Mouse (Mus musculus): ENCODE measurements around the gene Galnt16. TPM values are rescaled to one million over a fixed set of nuclear protein-coding genes. Genes with fewer than 3 reads are reported as not detected.
A peak's percentile ranks its signal among the peaks of the same experiment; 100 is the strongest.

Galnt16 gene
- polyA plus RNA-seq, 1 experiment from 2014 or later, result 3.9 TPM

- no peaks in the 10 kb centered on the region for H3K4me1 ChIP-seq (replicated peaks; ENCODE audit: insufficient read depth, low read length)
- no peak overlapping the region for H3K27ac ChIP-seq
- no peaks in the 10 kb centered on the region for H3K36me3 ChIP-seq (ENCODE audit: insufficient read depth, low read length)
- DNase-seq (ENCODE audit: low spot score) (peak; percentile 43), ATAC-seq (replicated peaks; ENCODE audit: low FRiP score, low read depth) (no peak)
- no peak overlapping the region for H3K4me2 ChIP-seq (ENCODE audit: low read length)
- H3K9me3 ChIP-seq (replicated peaks; ENCODE audit: low read length), result no peaks in the 10 kb centered on the region
- H3K9ac ChIP-seq (ENCODE audit: low read depth, low read length), result no peak overlapping the region
- H3K4me3 ChIP-seq (replicated peaks; ENCODE audit: low read depth, low read length), result no peak overlapping the region
- WGBS, result 81% methylated on average over 5 of the region's 5 CpGs
- H3K27me3 ChIP-seq (ENCODE audit: insufficient read depth, low read length), result no peaks in the 10 kb centered on the region
- peak; percentile 72 for TF ChIP-seq CTCF (IDR thresholded peaks at IDR 0.05; ENCODE audit: low read depth)
Observed at GRCm38 (mm10) chr12:80577049-80577448, 59.0 kb downstream of the Galnt16 start.

GRCm38 (mm10) chr12:80581357-80581756, 63.3 kb downstream of the Galnt16 start:
- Histone ChIP-seq H3K4me3 (replicated peaks; ENCODE audit: low read depth, low read length) (no peak overlapping the region), H3K9me3 (replicated peaks; ENCODE audit: low read length) (no peaks in the 10 kb centered on the region), H3K4me1 (replicated peaks; ENCODE audit: insufficient read depth, low read length) (no peaks in the 10 kb centered on the region), H3K27ac (no peak overlapping the region), H3K4me2 (ENCODE audit: low read length) (no peak overlapping the region), H3K36me3 (ENCODE audit: insufficient read depth, low read length) (no peaks in the 10 kb centered on the region), H3K27me3 (ENCODE audit: insufficient read depth, low read length) (no peaks in the 10 kb centered on the region), H3K9ac (ENCODE audit: low read depth, low read length) (no peak overlapping the region)
- ATAC-seq (replicated peaks; ENCODE audit: low FRiP score, low read depth), result no peak
- TF ChIP-seq CTCF (IDR thresholded peaks at IDR 0.05; ENCODE audit: low read depth), result no peak
- no peak for DNase-seq (ENCODE audit: low spot score)
- 55% methylated on average over 5 of the region's 5 CpGs for WGBS

- 23% methylated on average over 2 of the region's 2 CpGs for WGBS
- Histone ChIP-seq H3K9ac (ENCODE audit: low read depth, low read length) (no peak overlapping the region), H3K36me3 (ENCODE audit: insufficient read depth, low read length) (no peaks in the 10 kb centered on the region), H3K9me3 (replicated peaks; ENCODE audit: low read length) (no peaks in the 10 kb centered on the region), H3K4me2 (ENCODE audit: low read length) (no peak overlapping the region), H3K4me3 (replicated peaks; ENCODE audit: low read depth, low read length) (no peak overlapping the region), H3K4me1 (replicated peaks; ENCODE audit: insufficient read depth, low read length) (no peaks in the 10 kb centered on the region), H3K27me3 (ENCODE audit: insufficient read depth, low read length) (no peaks in the 10 kb centered on the region), H3K27ac (no peak overlapping the region)
- TF ChIP-seq CTCF (IDR thresholded peaks at IDR 0.05; ENCODE audit: low read depth), result peak; percentile 54; the same call in 1 of the 2 replicates
- ATAC-seq (replicated peaks; ENCODE audit: low FRiP score, low read depth), result no peak
- no peak for DNase-seq (ENCODE audit: low spot score)
Observed at GRCm38 (mm10) chr12:80584973-80585372, 66.9 kb downstream of the Galnt16 start.

- Histone ChIP-seq H3K27me3 (ENCODE audit: insufficient read depth, low read length) (no peaks in the 10 kb centered on the region), H3K36me3 (ENCODE audit: insufficient read depth, low read length) (no peaks in the 10 kb centered on the region), H3K4me1 (replicated peaks; ENCODE audit: insufficient read depth, low read length) (peaks cover 6% of the 10 kb centered on the region; the same call in 1 of the 2 replicates), H3K9me3 (replicated peaks; ENCODE audit: low read length) (no peaks in the 10 kb centered on the region), H3K27ac (no peak overlapping the region), H3K9ac (ENCODE audit: low read depth, low read length) (no peak overlapping the region), H3K4me2 (ENCODE audit: low read length) (no peak overlapping the region), H3K4me3 (replicated peaks; ENCODE audit: low read depth, low read length) (no peak overlapping the region)
- 83% methylated on average over 4 of the region's 4 CpGs for WGBS
- no peak for TF ChIP-seq CTCF (IDR thresholded peaks at IDR 0.05; ENCODE audit: low read depth)
- ATAC-seq (replicated peaks; ENCODE audit: low FRiP score, low read depth), result no peak
- no peak for DNase-seq (ENCODE audit: low spot score)
Observed at GRCm38 (mm10) chr12:80594141-80594540, 76.1 kb downstream of the Galnt16 start.

- H3K9ac ChIP-seq (ENCODE audit: low read depth, low read length), result no peak overlapping the region
- H3K36me3 ChIP-seq (ENCODE audit: insufficient read depth, low read length), result no peaks in the 10 kb centered on the region
- WGBS, result 82% methylated on average over 4 of the region's 4 CpGs
- no peak for TF ChIP-seq CTCF (IDR thresholded peaks at IDR 0.05; ENCODE audit: low read depth)
- H3K27me3 ChIP-seq (ENCODE audit: insufficient read depth, low read length), result no peaks in the 10 kb centered on the region
- DNase-seq (ENCODE audit: low spot score) (no peak), ATAC-seq (replicated peaks; ENCODE audit: low FRiP score, low read depth) (no peak)
- H3K4me2 ChIP-seq (ENCODE audit: low read length), result no peak overlapping the region
- no peak overlapping the region for H3K27ac ChIP-seq
- no peak overlapping the region for H3K4me3 ChIP-seq (replicated peaks; ENCODE audit: low read depth, low read length)
- peaks cover 6% of the 10 kb centered on the region; the same call in 1 of the 2 replicates for H3K4me1 ChIP-seq (replicated peaks; ENCODE audit: insufficient read depth, low read length)
- H3K9me3 ChIP-seq (replicated peaks; ENCODE audit: low read length), result no peaks in the 10 kb centered on the region
Observed at GRCm38 (mm10) chr12:80594781-80595180, 76.7 kb downstream of the Galnt16 start.

- Histone ChIP-seq H3K27ac (no peak overlapping the region), H3K9ac (ENCODE audit: low read depth, low read length) (no peak overlapping the region), H3K4me2 (ENCODE audit: low read length) (no peak overlapping the region), H3K4me1 (replicated peaks; ENCODE audit: insufficient read depth, low read length) (peaks cover 6% of the 10 kb centered on the region; the same call in 1 of the 2 replicates), H3K4me3 (replicated peaks; ENCODE audit: low read depth, low read length) (no peak overlapping the region), H3K27me3 (ENCODE audit: insufficient read depth, low read length) (no peaks in the 10 kb centered on the region), H3K36me3 (ENCODE audit: insufficient read depth, low read length) (no peaks in the 10 kb centered on the region), H3K9me3 (replicated peaks; ENCODE audit: low read length) (no peaks in the 10 kb centered on the region)
- no peak for TF ChIP-seq CTCF (IDR thresholded peaks at IDR 0.05; ENCODE audit: low read depth)
- ATAC-seq (replicated peaks; ENCODE audit: low FRiP score, low read depth) (no peak), DNase-seq (ENCODE audit: low spot score) (no peak)
- 89% methylated on average over 4 of the region's 4 CpGs for WGBS
Observed at GRCm38 (mm10) chr12:80595566-80595965, 77.5 kb downstream of the Galnt16 start.

GRCm38 (mm10) chr12:80595968-80596367, 77.9 kb downstream of the Galnt16 start:
- H3K4me3 ChIP-seq (replicated peaks; ENCODE audit: low read depth, low read length), result no peak overlapping the region
- no peak overlapping the region for H3K9ac ChIP-seq (ENCODE audit: low read depth, low read length)
- H3K4me2 ChIP-seq (ENCODE audit: low read length), result no peak overlapping the region
- no peaks in the 10 kb centered on the region for H3K9me3 ChIP-seq (replicated peaks; ENCODE audit: low read length)
- H3K4me1 ChIP-seq (replicated peaks; ENCODE audit: insufficient read depth, low read length), result peaks cover 6% of the 10 kb centered on the region; the same call in 1 of the 2 replicates
- DNase-seq (ENCODE audit: low spot score), result no peak
- no peaks in the 10 kb centered on the region for H3K36me3 ChIP-seq (ENCODE audit: insufficient read depth, low read length)
- WGBS, result 51% methylated on average over 4 of the region's 4 CpGs
- ATAC-seq (replicated peaks; ENCODE audit: low FRiP score, low read depth), result no peak
- no peaks in the 10 kb centered on the region for H3K27me3 ChIP-seq (ENCODE audit: insufficient read depth, low read length)
- no peak overlapping the region for H3K27ac ChIP-seq
- TF ChIP-seq CTCF (IDR thresholded peaks at IDR 0.05; ENCODE audit: low read depth), result no peak

Data from kidney, postnatal 0 days (tissue).